Mouse (Mus musculus): ENCODE measurements around the gene Myo7a. TPM values are rescaled to one million over a fixed set of nuclear protein-coding genes. Genes with fewer than 3 reads are reported as not detected.
A peak's percentile ranks its signal among the peaks of the same experiment; 100 is the strongest.

Gene Myo7a
- total and polyA plus RNA-seq, 3 experiments: 11.3 to 28.0 (median 12.9) TPM

DNA sequence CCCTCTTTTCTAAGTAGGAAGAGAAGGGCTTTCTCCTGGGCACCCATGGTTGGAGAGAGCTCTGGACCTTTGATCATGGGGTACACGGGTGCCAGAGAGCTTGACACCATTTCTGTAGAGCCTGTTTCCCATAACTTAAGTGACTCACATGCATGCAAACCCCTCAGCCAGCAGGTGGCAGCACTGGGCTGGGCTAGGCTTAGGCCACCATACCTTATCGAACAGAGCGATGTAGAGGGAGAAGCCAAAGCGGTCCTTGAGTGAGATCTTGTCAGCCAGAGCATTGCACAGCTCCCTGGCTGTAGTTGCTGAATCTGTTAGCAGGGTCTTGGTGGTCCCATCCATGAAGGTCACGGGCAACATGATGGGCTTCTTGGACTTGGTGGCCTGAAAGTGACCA, 47.7 kb downstream of the Myo7a start:
- TF ChIP-seq RCOR1 (conservative IDR thresholded peaks at IDR 0.05; ENCODE audit: low read depth, low read length) (no peak), NELFE (IDR thresholded peaks at IDR 0.05; ENCODE audit: low read depth, low read length) (0 out of 2 replicates have a peak, but pooled peaks have one; percentile 15), CTCF (conservative IDR thresholded peaks at IDR 0.05 in 1 of 2, IDR thresholded peaks at IDR 0.05 in 1 of 2; ENCODE audit: low read depth in 2 of 2, low read length in 2 of 2) (peak; percentile 92 to 95), USF1 (IDR thresholded peaks at IDR 0.05; ENCODE audit: low read depth, low read length) (no peak), SMC3 (IDR thresholded peaks at IDR 0.05; ENCODE audit: low read depth, low read length) (peak; percentile 96), USF2 (conservative IDR thresholded peaks at IDR 0.05; ENCODE audit: low read depth, low read length) (no peak), RAD21 (IDR thresholded peaks at IDR 0.05; ENCODE audit: low read depth, low read length) (peak; percentile 73), ETS1 (conservative IDR thresholded peaks at IDR 0.05; ENCODE audit: low read depth, low read length) (no peak)

DNA sequence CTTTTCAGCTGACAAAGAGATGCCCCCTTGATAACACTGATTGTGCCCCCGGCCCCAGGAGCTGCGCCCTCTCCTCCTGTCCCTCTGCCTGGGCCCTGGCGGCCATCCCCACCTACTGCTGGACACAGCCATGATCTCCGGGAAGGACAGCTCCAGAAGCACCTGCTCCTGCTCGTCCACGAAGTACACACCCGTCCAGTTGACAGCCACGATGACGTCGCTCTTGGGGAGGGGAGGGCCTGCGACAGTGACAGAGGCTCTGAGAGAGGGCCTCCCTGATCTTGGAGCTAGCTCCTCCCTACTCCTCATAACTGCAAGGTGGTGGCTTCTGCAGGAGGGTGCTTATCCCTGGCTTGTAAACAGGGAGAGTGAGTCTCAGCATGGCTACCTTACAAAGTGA, 53.1 kb downstream of the Myo7a start:
- Histone ChIP-seq H3K4me1 (ENCODE audit: control insufficient read depth in 1 of 2, insufficient read depth in 2 of 2) (0 out of 4 replicates have a peak, but pooled peaks cover 0 to 5% of the 10 kb centered on the region in 2 experiments), H3K27me3 (replicated peaks) (no peaks in the 10 kb centered on the region)
- dilution Hi-C loops (cut with MboI; ENCODE audit: extremely low pct_ligation_motif_present, extremely low pct_unique_long_range_greater_than_20kb, low sequenced_read_pairs): no loop called here

More for the DNA sequence above, 47.7 kb downstream of the Myo7a start:
- Histone ChIP-seq H3K9ac (ENCODE audit: insufficient read depth, low read depth) (no peak overlapping the region), H3K9me3 (replicated peaks; ENCODE audit: low read length) (no peaks in the 10 kb centered on the region), H3K79me2 (replicated peaks; ENCODE audit: control insufficient read depth, extremely low read depth, insufficient read depth, poor library complexity, severe bottlenecking) (no peaks in the 10 kb centered on the region), H3K4me3 (replicated peaks in 1 of 3; ENCODE audit: low read depth in 2 of 3, low read length in 2 of 3, poor library complexity in 1 of 3) (no peak overlapping the region), H3K4me1 (ENCODE audit: control insufficient read depth in 1 of 2, insufficient read depth in 2 of 2) (0 out of 4 replicates have a peak, but pooled peaks cover 0 to 5% of the 10 kb centered on the region in 2 experiments), H3K4me2 (ENCODE audit: insufficient read depth, low read depth, poor library complexity, severe bottlenecking) (no peak overlapping the region), H3K27me3 (replicated peaks) (no peaks in the 10 kb centered on the region), H3K27ac (ENCODE audit: insufficient read depth, low read depth) (no peak overlapping the region), H3K36me3 (replicated peaks in 1 of 2; ENCODE audit: control insufficient read depth in 1 of 2, insufficient read depth in 1 of 2, low read length in 1 of 2) (peaks cover 0 to 99% of the 10 kb centered on the region in 2 experiments)
- in situ Hi-C loops (cut with MboI; ENCODE audit: low pct_ligation_motif_present, low pct_unique_long_range_greater_than_20kb, low sequenced_read_pairs) (loop anchor here (5.0 kb wide), 1 partner anchor 46 kb away; the partner anchor contains the start of gene Myo7a), dilution Hi-C loops (cut with MboI; ENCODE audit: extremely low pct_ligation_motif_present, extremely low pct_unique_long_range_greater_than_20kb, low sequenced_read_pairs) (no loop called here)
- peak; percentile 81 for DNase-seq (ENCODE audit: extremely low read depth)

DNA sequence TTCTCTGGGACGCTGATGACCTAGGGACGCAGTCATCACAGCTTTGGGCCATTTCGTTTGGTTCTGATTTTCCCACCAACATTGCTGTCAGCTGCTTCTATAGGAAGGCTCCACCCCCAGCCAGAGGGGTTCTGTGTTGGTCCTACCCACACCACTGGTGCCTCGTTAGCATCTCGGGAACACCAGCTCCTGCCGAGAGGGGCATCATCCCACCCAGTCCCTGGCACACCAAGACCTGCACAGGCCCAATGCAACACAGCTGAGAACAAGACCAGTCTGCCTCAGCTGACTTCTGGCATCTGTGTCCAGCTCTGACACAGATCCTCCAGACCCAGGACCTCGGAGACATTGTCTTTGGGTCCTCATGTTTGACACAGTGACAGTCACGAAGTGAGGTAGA, 64.4 kb downstream of the Myo7a start:
- Histone ChIP-seq H3K9ac (ENCODE audit: insufficient read depth, low read depth) (no peak overlapping the region), H3K4me2 (ENCODE audit: insufficient read depth, low read depth, poor library complexity, severe bottlenecking) (no peak overlapping the region), H3K79me2 (replicated peaks; ENCODE audit: control insufficient read depth, extremely low read depth, insufficient read depth, poor library complexity, severe bottlenecking) (no peaks in the 10 kb centered on the region), H3K4me1 (ENCODE audit: control insufficient read depth in 1 of 2, insufficient read depth in 2 of 2) (peaks cover 0 to 13% of the 10 kb centered on the region in 2 experiments; a peak in 2 of 4 replicates), H3K36me3 (replicated peaks in 1 of 2; ENCODE audit: control insufficient read depth in 1 of 2, insufficient read depth in 1 of 2, low read length in 1 of 2) (peaks cover 0 to 98% of the 10 kb centered on the region in 2 experiments), H3K27me3 (replicated peaks) (no peaks in the 10 kb centered on the region), H3K9me3 (replicated peaks; ENCODE audit: low read length) (no peaks in the 10 kb centered on the region), H3K27ac (ENCODE audit: insufficient read depth, low read depth) (no peak overlapping the region), H3K4me3 (replicated peaks in 1 of 3; ENCODE audit: low read depth in 2 of 3, low read length in 2 of 3, poor library complexity in 1 of 3) (no peak overlapping the region)
- dilution Hi-C loops (cut with MboI; ENCODE audit: extremely low pct_ligation_motif_present, extremely low pct_unique_long_range_greater_than_20kb, low sequenced_read_pairs): no loop called here
- TF ChIP-seq CTCF (conservative IDR thresholded peaks at IDR 0.05 in 1 of 2, IDR thresholded peaks at IDR 0.05 in 1 of 2; ENCODE audit: low read depth in 2 of 2, low read length in 2 of 2) (no peak), NELFE (IDR thresholded peaks at IDR 0.05; ENCODE audit: low read depth, low read length) (no peak), JUN (IDR thresholded peaks at IDR 0.05; ENCODE audit: insufficient read depth, low read depth, low read length) (no peak), MAZ (IDR thresholded peaks at IDR 0.05; ENCODE audit: low read depth, low read length) (no peak), USF1 (IDR thresholded peaks at IDR 0.05; ENCODE audit: low read depth, low read length) (no peak), RCOR1 (conservative IDR thresholded peaks at IDR 0.05; ENCODE audit: low read depth, low read length) (no peak), ZKSCAN1 (IDR thresholded peaks at IDR 0.05; ENCODE audit: borderline replicate concordance, low read depth, low read length) (no peak), E2F4 (IDR thresholded peaks at IDR 0.05; ENCODE audit: insufficient replicate concordance, low read depth, low read length) (no peak), MXI1 (IDR thresholded peaks at IDR 0.05; ENCODE audit: low read depth, low read length) (no peak), NRF1 (IDR thresholded peaks at IDR 0.05; ENCODE audit: low read depth, low read length) (no peak), CHD1 (IDR thresholded peaks at IDR 0.05; ENCODE audit: low read depth, low read length) (no peak), ELF1 (IDR thresholded peaks at IDR 0.05; ENCODE audit: low read depth, low read length) (no peak), SMC3 (IDR thresholded peaks at IDR 0.05; ENCODE audit: low read depth, low read length) (no peak), PAX5 (IDR thresholded peaks at IDR 0.05; ENCODE audit: low read length) (no peak), MAX (IDR thresholded peaks at IDR 0.05; ENCODE audit: low read length) (no peak)
- in situ Hi-C loops (cut with MboI; ENCODE audit: low pct_ligation_motif_present, low pct_unique_long_range_greater_than_20kb, low sequenced_read_pairs): loop anchor here (10.0 kb wide), 1 partner anchor 60 kb away; the partner anchor contains the start of gene Myo7a
- no peak for DNase-seq (ENCODE audit: extremely low read depth)

More for the DNA sequence above, 53.1 kb downstream of the Myo7a start:
- DNase-seq (ENCODE audit: extremely low read depth): no peak
- no peaks in the 10 kb centered on the region for H3K79me2 ChIP-seq (replicated peaks; ENCODE audit: control insufficient read depth, extremely low read depth, insufficient read depth, poor library complexity, severe bottlenecking)
- in situ Hi-C loops (cut with MboI; ENCODE audit: low pct_ligation_motif_present, low pct_unique_long_range_greater_than_20kb, low sequenced_read_pairs): no loop called here
- H3K36me3 ChIP-seq (replicated peaks in 1 of 2; ENCODE audit: control insufficient read depth in 1 of 2, insufficient read depth in 1 of 2, low read length in 1 of 2): peaks cover 6 to 96% of the 10 kb centered on the region in 2 experiments
- TF ChIP-seq USF2 (conservative IDR thresholded peaks at IDR 0.05; ENCODE audit: low read depth, low read length) (no peak), MXI1 (IDR thresholded peaks at IDR 0.05; ENCODE audit: low read depth, low read length) (no peak), E2F4 (IDR thresholded peaks at IDR 0.05; ENCODE audit: insufficient replicate concordance, low read depth, low read length) (no peak), HCFC1 (IDR thresholded peaks at IDR 0.05; ENCODE audit: low read depth, low read length) (no peak), ZMIZ1 (IDR thresholded peaks at IDR 0.05; ENCODE audit: low read depth, low read length) (no peak), ZC3H11A (IDR thresholded peaks at IDR 0.05; ENCODE audit: low read depth, low read length) (no peak), NELFE (IDR thresholded peaks at IDR 0.05; ENCODE audit: low read depth, low read length) (no peak), EP300 (IDR thresholded peaks at IDR 0.05; ENCODE audit: low read length) (no peak), MAZ (IDR thresholded peaks at IDR 0.05; ENCODE audit: low read depth, low read length) (no peak)
- H3K9me3 ChIP-seq (replicated peaks; ENCODE audit: low read length): no peaks in the 10 kb centered on the region
- no peak overlapping the region for H3K9ac ChIP-seq (ENCODE audit: insufficient read depth, low read depth)
- no peak overlapping the region for H3K4me3 ChIP-seq (replicated peaks in 1 of 3; ENCODE audit: low read depth in 2 of 3, low read length in 2 of 3, poor library complexity in 1 of 3)
- H3K27ac ChIP-seq (ENCODE audit: insufficient read depth, low read depth): no peak overlapping the region
- no peak overlapping the region for H3K4me2 ChIP-seq (ENCODE audit: insufficient read depth, low read depth, poor library complexity, severe bottlenecking)

Measured in CH12.LX (cell line).